Mouse (Mus musculus): ENCODE results near the gene Rps18. TPM values are rescaled to one million over a fixed set of nuclear protein-coding genes. Genes with fewer than 3 reads are reported as not detected.

Rps18 gene
- polyA plus RNA-seq, 1 experiment: 287 TPM

DNA sequence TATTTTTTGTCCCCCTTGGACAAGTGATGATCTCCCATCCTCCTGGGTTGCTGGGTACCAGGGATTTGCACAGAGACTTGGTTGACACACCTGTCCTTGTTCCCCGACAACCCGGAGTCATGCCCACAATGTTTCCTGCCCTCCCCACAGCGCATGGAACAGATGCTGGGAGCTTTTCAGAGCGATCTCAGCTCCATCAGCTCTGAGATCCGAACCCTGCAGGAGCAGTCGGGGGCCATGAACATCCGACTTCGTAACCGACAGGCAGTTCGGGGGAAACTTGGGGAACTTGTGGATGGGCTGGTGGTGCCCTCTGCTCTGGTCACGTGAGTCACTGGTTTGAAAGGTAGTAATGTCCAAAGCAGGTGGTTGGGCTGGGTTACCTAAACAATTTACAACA, 2.6 kb upstream of the Rps18 start:
- H3K4me3 ChIP-seq: no peak overlapping the region
- H3K27me3 ChIP-seq (ENCODE audit: control insufficient read depth, insufficient read depth, insufficient read length): no peaks in the 10 kb centered on the region
- peaks cover 8% of the 10 kb centered on the region for H3K36me3 ChIP-seq (ENCODE audit: control insufficient read depth, insufficient read depth)
- TF ChIP-seq TCF12 (IDR thresholded peaks at IDR 0.05; ENCODE audit: insufficient read depth, poor library complexity, severe bottlenecking) (no peak), SRF (IDR thresholded peaks at IDR 0.05; ENCODE audit: control insufficient read depth, insufficient read length, low read depth) (no peak), POLR2AphosphoS2 (IDR thresholded peaks at IDR 0.05; ENCODE audit: insufficient read length, low read depth) (no peak), USF1 (IDR thresholded peaks at IDR 0.05; ENCODE audit: low read depth) (no peak), CEBPB (IDR thresholded peaks at IDR 0.05; ENCODE audit: insufficient read depth, poor library complexity, severe bottlenecking) (no peak), POLR2A (IDR thresholded peaks at IDR 0.05; ENCODE audit: insufficient read length, low read depth) (no peak), TCF3 (IDR thresholded peaks at IDR 0.05; ENCODE audit: insufficient read length, low read depth) (no peak)
- H3K79me2 ChIP-seq (ENCODE audit: control insufficient read depth, insufficient read depth): peaks cover 25% of the 10 kb centered on the region
- H3K4me2 ChIP-seq (ENCODE audit: low read depth): no peak overlapping the region
- H3ac ChIP-seq (ENCODE audit: control insufficient read depth, insufficient read length): no peak overlapping the region

- H3K36me3 ChIP-seq (ENCODE audit: control insufficient read depth, insufficient read depth): peaks cover 15% of the 10 kb centered on the region
- TF ChIP-seq MYOD1 (IDR thresholded peaks at IDR 0.05; ENCODE audit: control insufficient read depth in 1 of 3, insufficient read length in 2 of 3, low read depth in 2 of 3) (no peak), POLR2A (IDR thresholded peaks at IDR 0.05; ENCODE audit: insufficient read length, low read depth) (no peak), MYOG (IDR thresholded peaks at IDR 0.05; ENCODE audit: control insufficient read depth in 1 of 3, insufficient read depth in 1 of 3, insufficient read length in 2 of 3, low read depth in 2 of 3) (no peak), USF1 (IDR thresholded peaks at IDR 0.05; ENCODE audit: low read depth) (no peak), MAX (IDR thresholded peaks at IDR 0.05; ENCODE audit: low read depth) (no peak), E2F4 (IDR thresholded peaks at IDR 0.05; ENCODE audit: insufficient read depth) (no peak), CEBPB (IDR thresholded peaks at IDR 0.05; ENCODE audit: insufficient read depth, poor library complexity, severe bottlenecking) (no peak), POLR2AphosphoS2 (IDR thresholded peaks at IDR 0.05; ENCODE audit: insufficient read length, low read depth) (no peak), REST (IDR thresholded peaks at IDR 0.05; ENCODE audit: insufficient read depth, insufficient read length) (no peak)
These were observed 1.7 kb upstream of the Rps18 start for GRCm38 (mm10) chr17:33957493-33957892.

GRCm38 (mm10) chr17:33956336-33956735, 535 bp upstream of the Rps18 start:
- TF ChIP-seq POLR2AphosphoS2 (IDR thresholded peaks at IDR 0.05; ENCODE audit: insufficient read length, low read depth) (no peak), POLR2A (IDR thresholded peaks at IDR 0.05; ENCODE audit: insufficient read length, low read depth) (no peak), SRF (IDR thresholded peaks at IDR 0.05; ENCODE audit: control insufficient read depth, insufficient read length, low read depth) (no peak), MYOD1 (IDR thresholded peaks at IDR 0.05; ENCODE audit: control insufficient read depth in 1 of 3, insufficient read length in 2 of 3, low read depth in 2 of 3) (no peak), CEBPB (IDR thresholded peaks at IDR 0.05; ENCODE audit: insufficient read depth, poor library complexity, severe bottlenecking) (no peak)
- Histone ChIP-seq H3K36me3 (ENCODE audit: control insufficient read depth, insufficient read depth) (peaks cover 15% of the 10 kb centered on the region), H3K4me3 (peak overlapping the region; percentile 93), H3ac (ENCODE audit: control insufficient read depth, insufficient read length) (peak overlapping the region; percentile 71), H3K4me2 (ENCODE audit: low read depth) (peak overlapping the region; percentile 100), H3K27me3 (ENCODE audit: control insufficient read depth, insufficient read depth, insufficient read length) (no peaks in the 10 kb centered on the region), H3K79me2 (ENCODE audit: control insufficient read depth, insufficient read depth) (peaks cover 29% of the 10 kb centered on the region)

More at GRCm38 (mm10) chr17:33957493-33957892, 1.7 kb upstream of the Rps18 start:
- Histone ChIP-seq H3K4me2 (ENCODE audit: low read depth) (no peak overlapping the region), H3K79me2 (ENCODE audit: control insufficient read depth, insufficient read depth) (peaks cover 29% of the 10 kb centered on the region), H3K4me3 (no peak overlapping the region), H3K27me3 (ENCODE audit: control insufficient read depth, insufficient read depth, insufficient read length) (no peaks in the 10 kb centered on the region), H3ac (ENCODE audit: control insufficient read depth, insufficient read length) (no peak overlapping the region)

DNA sequence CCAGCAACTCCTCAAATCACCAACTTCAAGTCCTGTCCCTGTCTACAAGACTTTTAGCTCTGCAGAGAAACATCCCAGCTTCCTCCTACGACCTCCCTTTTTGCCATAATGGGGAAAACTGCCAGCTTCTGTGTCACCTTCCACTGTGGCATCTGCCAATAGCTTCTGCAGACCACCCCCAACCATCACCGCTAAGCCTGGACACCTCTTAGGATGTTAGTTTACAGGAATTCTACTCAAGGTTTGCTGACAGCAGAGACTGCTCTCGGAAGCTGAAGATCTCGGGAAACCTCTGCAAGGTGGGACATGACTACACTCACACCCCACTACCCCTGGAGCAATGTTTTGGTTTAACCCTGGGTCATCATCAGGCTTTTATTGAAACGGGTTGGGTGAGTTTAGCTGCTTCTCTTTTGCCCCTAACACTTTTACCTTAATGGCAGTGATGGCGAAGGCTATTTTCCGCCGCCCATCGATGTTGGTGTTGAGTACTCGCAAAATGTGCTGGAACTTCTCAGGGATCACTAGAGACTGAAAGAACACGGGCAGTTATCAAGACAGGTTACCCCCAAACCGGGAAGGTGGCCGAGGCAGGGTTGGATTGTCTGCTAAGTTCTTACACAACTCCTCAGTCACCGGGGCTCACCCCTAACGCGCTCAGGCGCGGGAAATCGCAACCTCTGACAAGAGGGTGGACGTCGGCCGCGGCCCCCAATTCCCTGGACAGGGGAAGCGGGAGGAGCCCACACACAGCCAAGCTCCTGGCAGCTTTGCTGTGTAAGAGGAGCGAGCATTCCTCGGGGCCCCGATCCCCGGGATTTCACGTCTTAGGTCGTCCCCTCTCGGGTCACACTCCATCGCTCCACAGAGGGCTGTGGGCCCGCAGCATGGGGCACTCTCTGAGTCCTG, 901 bp downstream of the Rps18 start:
- peak overlapping the region; percentile 81 for H3K4me2 ChIP-seq (ENCODE audit: low read depth)
- peak overlapping the region; percentile 71 for H3ac ChIP-seq (ENCODE audit: control insufficient read depth, insufficient read length)
- peaks cover 29% of the 10 kb centered on the region for H3K79me2 ChIP-seq (ENCODE audit: control insufficient read depth, insufficient read depth)
- peaks cover 15% of the 10 kb centered on the region for H3K36me3 ChIP-seq (ENCODE audit: control insufficient read depth, insufficient read depth)
- TF ChIP-seq TCF3 (IDR thresholded peaks at IDR 0.05; ENCODE audit: insufficient read length, low read depth) (no peak), MYOG (IDR thresholded peaks at IDR 0.05; ENCODE audit: control insufficient read depth in 1 of 3, insufficient read depth in 1 of 3, insufficient read length in 2 of 3, low read depth in 2 of 3) (no peak), MYOD1 (IDR thresholded peaks at IDR 0.05; ENCODE audit: control insufficient read depth in 1 of 3, insufficient read length in 2 of 3, low read depth in 2 of 3) (no peak), POLR2A (IDR thresholded peaks at IDR 0.05; ENCODE audit: insufficient read length, low read depth) (no peak), USF1 (IDR thresholded peaks at IDR 0.05; ENCODE audit: low read depth) (no peak), CEBPB (IDR thresholded peaks at IDR 0.05; ENCODE audit: insufficient read depth, poor library complexity, severe bottlenecking) (no peak), SRF (IDR thresholded peaks at IDR 0.05; ENCODE audit: control insufficient read depth, insufficient read length, low read depth) (no peak), REST (IDR thresholded peaks at IDR 0.05; ENCODE audit: insufficient read depth, insufficient read length) (no peak), E2F4 (IDR thresholded peaks at IDR 0.05; ENCODE audit: insufficient read depth) (no peak), TCF12 (IDR thresholded peaks at IDR 0.05; ENCODE audit: insufficient read depth, poor library complexity, severe bottlenecking) (no peak), MAX (IDR thresholded peaks at IDR 0.05; ENCODE audit: low read depth) (no peak), POLR2AphosphoS2 (IDR thresholded peaks at IDR 0.05; ENCODE audit: insufficient read length, low read depth) (no peak)
- H3K4me3 ChIP-seq: peak overlapping the region; percentile 93
- H3K27me3 ChIP-seq (ENCODE audit: control insufficient read depth, insufficient read depth, insufficient read length): no peaks in the 10 kb centered on the region
